Mouse (Mus musculus) cerebral cortex, adult 2 months (tissue): ENCODE measurements around the gene Kpna2.

Experiments used
- WGBS: fragments of 180-500 bp; shearing (Covaris S2); methylation state at CpG from one replicate; pipeline ENCODE4 v1.1.7; 2018; 5-methylcytosine and 5-hydroxymethylcytosine counted together

Kpna2 gene

GRCm38 (mm10) chr11:107019318-107019717, 20.0 kb upstream of the Kpna2 start:
- 65% methylated on average over 4 of the region's 4 CpGs for WGBS

DNA sequence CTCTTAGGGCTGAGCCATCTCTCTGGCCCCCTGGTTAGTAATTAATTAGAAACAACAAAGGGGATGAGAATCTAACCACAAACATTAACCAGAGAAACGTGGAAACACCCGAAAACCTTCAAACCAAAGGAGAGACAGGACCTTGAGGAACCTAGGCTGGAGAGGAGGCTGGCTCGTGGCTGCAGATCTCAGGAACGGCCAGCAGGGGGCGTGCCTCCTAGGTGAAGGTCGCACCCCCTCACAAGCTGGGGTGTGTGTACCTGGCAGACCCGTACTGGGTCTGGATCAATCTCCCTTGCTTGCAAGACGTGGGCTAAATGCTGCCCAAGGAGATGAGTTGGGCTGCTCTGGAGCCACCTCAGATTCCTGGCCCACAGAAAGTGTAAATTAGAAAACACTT, 19.3 kb upstream of the Kpna2 start:
- 41% methylated on average over 8 of the region's 8 CpGs for WGBS

DNA sequence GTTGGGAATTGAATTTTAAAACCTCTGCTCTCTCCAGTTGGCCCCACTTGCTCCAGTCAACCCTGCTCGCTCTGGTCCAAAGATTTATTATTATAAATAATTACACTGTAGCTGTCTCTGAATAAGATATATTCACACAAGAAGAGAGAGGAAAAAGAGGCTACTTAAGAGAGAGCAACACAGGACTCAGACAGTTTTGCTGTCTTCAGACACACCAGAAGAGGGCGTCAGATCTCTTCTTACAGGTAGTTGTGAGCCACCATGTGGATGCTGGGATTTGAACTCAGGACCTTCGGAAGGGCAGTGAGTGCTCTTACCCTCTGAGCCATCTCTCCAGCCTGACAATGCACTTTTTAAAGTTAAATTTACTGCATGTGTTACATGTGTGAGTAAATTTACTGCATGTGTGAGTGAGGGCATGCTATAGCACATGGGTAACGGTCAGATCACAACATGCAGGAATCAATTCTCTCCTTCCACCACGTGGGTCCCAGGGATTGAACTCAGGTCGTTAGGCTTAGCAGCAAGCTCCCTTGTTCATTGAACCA, 18.1 kb upstream of the Kpna2 start:
- WGBS, result 64% methylated on average over 6 of the region's 6 CpGs

GRCm38 (mm10) chr11:107016893-107017292, 17.6 kb upstream of the Kpna2 start:
- 59% methylated on average over 1 of the region's 1 CpGs for WGBS

DNA sequence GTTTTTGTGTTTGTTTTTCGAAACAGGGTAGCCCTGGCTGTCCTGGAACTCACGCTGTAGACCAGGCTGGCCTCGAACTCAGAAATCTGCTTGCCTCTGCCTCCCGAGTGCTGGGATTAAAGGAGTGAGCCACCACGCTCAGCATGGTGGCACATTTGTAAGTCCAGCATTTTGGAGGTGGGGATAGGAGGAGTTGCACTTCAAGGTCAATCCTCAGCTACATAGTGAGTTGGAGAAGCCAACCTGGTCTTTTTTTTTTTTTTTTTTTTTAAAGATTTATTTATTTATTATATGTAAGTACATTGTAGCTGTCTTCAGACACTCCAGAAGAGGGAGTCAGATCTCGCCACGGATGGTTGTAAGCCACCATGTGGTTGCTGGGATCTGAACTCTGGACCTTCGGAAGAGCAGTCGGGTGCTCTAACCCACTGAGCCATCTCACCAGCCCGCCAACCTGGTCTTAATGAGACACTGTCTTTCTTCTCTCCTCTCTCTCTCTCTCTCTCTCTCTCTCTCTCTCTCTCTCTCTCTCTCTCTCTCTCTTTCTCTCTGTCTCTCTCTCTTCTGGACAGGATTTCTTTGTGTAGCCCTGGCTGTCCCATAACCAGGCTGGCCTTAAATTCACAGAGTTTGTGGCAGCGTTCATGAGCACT, 16.3 kb upstream of the Kpna2 start:
- WGBS, result 79% methylated on average over 11 of the region's 11 CpGs

DNA sequence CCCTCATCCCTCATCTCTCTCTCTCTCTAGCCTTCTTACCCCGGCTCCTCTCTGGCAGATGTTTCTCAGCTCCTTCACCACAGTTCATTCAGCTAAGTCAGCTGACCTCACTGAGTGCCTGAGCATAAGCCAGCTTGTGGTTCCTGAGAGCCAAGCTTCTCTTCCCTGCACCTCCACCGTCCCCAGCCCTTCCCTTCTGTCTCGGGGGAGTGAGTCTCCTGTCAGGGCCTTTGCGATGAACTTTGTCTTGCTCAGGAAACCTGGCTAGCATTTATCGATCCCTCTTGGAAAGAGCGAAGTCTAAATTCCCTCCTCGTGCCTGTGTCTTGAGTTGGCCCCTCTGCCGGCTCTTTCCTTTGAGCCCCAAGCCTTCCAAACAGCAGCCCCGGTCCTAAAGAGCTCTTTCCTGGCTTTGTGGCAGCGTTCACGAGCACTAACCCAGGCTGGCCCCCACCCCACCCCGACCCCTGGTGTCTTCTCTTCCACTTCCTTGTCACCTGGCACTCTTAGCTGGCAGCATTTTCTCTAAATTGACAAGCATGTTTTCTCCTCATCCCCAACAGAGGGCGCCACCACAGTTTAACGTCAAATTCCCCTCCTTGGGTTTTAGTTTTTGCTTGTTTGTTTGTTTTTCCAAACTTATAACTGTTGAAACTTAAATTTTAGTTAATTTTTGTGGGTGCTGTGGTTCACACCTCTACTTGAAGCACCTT, 15.4 kb upstream of the Kpna2 start:
- 42% methylated on average over 14 of the region's 14 CpGs for WGBS

DNA sequence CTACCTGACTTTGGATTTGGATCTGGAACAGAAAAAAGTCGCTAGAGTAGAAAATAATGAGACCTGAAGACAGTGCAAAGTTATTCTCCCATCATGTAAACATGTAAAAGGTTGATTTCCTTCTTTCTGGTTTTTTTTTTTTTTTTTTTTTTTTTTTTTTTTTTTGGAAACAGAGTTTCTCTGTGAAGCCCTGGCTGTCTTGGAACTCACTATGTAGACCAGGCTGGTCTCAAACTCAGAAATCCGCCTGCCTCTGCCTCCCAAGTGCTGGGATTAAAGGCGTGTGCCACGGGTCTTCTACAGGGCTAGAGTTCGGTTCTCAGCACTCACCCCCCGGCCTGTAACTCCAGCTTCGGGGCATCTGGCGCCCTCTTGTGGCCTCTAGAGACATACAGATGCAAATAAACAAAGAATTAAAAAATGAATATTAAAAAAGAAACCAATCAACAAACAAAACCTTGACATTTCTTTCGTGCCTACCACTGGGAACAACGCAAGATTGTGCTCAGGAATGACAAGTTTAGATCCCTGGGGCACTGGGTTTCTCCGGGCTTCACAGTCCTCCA, 14.8 kb upstream of the Kpna2 start:
- WGBS, result 81% methylated on average over 11 of the region's 11 CpGs

DNA sequence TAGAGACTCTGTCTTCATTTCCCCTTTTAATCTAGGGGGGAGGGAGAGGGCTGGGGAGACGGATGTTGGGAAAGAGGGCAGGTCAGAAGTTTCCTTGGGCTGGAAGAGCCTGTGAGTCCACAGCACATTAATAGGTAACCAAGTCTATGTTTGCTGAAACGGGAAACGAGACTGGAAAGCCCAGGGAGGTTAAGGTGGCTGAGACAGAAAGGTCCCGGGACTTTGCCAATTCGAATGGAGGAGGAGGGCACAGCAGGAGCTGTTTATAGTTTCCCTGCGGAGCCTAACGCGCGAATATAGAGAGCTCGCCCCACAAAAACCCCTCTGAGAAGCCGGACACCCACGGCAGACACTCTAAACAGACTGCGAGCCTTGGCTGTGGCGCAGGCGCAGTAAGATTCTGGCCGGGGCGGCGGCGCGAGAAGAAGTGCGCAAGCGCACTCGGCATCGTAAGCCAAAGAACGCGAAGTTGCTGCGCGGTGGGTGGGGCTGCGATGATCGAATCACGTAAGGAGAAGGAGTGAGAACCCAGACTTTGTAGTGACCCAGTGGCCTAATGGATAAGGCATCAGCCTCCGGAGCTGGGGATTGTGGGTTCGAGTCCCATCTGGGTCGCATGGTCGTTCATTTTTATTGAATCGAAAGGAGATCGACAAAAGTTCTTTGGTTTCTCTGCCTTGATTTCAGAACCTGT, 13.1 kb upstream of the Kpna2 start:
- WGBS, result 0% methylated on average over 37 of the region's 37 CpGs

DNA sequence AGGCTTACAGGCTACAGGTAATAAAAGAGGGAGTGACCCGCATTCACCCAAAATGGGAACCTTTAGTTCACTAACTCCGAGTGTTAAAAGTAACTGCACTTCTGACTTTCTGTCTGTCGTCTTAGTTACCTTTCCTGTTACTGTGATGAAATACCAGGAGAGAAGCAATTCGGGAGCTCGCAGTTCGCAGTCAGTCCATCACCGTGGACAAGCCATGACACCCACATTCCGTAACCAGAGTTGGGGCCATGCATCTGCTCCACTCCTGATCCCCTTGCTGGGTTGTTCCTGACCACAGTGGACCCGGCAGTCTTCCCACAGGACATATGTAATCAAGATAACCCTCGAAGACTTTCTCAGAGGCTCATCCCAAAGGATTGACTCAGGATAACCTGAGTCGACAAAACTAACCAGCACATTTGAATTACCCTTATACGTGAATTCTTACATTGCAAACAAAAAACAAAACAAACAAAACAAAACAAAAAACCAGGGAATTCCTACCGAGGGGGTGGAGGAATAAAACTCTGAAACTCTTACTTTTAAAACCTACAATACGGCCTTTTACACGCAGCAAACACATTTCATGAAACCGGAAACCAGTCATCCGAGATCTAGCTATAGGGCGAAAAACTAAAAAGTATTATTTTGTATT, 12.5 kb upstream of the Kpna2 start:
- 29% methylated on average over 18 of the region's 18 CpGs for WGBS

DNA sequence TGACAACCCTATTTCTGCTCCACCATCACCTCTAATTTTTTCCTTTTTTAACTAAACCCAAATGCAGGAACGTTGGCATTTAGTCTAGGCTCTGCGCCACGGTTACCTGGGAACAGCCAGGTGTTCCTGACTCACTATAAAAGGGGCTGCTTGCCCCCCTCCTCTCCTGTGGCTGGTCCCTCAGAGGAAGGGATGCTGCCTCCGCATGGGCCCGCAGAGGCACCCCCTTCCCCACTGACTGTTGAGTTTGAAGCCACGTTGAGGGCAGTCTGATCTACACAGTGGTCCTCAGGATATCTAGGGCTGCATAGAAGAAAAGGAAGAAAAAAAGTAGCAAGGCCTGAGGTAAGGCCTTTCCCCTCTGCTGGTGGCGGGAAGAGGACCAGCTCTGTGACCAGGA, 11.8 kb upstream of the Kpna2 start:
- WGBS, result 77% methylated on average over 7 of the region's 7 CpGs

GRCm38 (mm10) chr11:107010447-107010846, 11.1 kb upstream of the Kpna2 start:
- WGBS, result 94% methylated on average over 3 of the region's 3 CpGs

DNA sequence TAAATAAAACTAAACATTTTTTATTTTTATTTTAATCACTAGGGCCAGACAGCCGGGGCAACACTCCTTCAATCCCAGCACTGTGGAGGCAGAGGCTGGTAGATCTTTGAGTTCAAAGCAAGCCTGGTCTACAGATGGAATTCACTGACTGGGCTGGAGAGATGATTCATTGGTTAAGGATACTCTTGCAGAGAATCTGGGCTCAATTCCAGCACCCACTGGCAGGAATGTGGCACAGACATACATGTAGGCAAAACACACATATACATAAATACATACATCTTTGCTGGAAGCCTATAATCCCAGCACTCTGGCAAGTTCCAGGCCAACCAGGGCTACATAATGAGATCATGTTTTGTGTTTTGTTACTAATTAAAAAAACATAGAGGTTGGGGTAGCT, 6.2 kb upstream of the Kpna2 start:
- 68% methylated on average over 1 of the region's 1 CpGs for WGBS

- WGBS, result 40% methylated on average over 8 of the region's 8 CpGs
These were observed 2.7 kb upstream of the Kpna2 start for GRCm38 (mm10) chr11:107001760-107002675.

GRCm38 (mm10) chr11:106999949-107000513, 690 bp upstream of the Kpna2 start:
- WGBS, result 84% methylated on average over 9 of the region's 9 CpGs

DNA sequence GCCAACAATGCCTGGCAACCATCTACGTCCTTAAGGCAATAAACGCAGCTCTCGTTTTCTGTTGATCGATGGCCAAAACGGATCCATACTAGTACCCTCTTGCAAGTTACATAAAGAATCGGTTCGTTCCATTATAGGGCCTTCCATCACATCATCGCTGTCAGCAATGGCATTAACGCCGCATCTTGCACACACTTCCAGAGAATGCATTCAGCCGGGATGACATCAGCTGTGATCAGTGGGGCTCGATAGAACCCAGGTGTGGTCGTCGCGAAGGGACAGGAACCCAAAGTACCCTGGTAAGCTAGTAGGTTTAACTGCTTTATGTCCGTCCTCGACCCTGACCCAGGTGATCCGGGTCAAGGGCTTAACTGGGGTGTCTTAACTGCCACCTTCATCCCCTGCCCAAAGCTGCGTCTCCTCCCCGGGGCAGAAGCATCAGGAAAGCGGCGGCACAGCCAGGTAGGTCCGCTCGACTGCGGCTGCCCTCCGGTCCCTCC, 640 bp downstream of the Kpna2 start:
- under 1% methylated on average over 26 of the region's 26 CpGs for WGBS

- WGBS, result 16% methylated on average over 5 of the region's 5 CpGs
These were observed 1.4 kb downstream of the Kpna2 start for GRCm38 (mm10) chr11:106997976-106998375.

DNA sequence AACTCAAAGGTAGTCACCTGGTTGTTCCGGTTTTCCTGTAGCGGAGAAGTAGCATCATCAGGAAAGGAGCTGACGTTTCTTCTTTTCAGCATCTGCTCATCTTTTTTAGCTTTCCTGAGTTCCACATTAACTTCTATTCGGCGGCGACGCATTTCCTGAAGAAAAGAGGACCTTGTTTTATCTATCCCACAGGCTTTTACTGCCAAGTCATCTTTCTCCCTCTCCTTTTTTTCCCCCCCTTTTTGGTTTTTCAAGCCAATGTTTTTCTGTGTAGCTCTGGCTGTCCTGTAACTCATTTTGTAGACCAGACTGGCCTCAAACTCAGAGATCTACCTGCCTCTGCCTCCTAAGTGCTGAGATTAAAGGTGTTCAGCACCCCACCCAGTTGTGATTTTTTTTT, 2.8 kb downstream of the Kpna2 start:
- 84% methylated on average over 7 of the region's 7 CpGs for WGBS

DNA sequence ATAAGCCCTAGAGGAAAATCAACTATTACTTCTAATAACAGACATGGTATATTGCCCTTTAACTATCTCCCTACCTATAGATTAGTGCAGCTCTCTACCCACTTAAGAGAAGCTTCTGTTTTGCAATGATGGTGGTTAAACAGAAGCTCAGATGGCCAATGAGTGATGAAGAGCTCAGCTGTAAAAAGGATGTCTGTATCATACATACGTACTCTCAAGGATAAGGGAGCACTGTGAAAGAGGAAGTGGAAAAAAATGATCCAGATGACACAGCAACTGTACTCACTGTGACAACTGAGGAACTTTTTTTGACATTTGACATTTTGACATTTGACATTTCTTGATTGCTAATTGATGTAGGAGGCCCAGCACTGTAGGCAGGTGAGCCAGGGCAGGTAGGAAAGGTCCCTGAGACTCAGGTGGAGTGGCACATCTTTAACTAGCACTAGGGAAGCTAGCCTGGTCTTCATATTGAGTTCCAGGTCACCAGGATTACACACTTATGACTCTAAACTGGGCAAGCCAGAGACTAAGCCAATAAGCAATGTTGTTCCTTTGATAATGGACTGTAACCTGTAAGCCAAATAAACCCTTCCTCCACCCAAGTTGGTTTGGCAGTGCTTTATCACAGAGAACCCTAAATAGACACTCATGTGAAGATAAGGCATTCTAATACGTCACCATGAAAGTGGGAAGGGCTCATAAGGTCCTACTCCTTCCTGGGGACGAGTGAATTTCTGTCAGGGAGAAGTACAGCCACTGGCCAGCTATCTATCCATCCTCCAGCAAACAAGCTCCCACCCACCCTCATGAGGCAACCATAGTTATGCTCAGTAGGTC, 4.9 kb downstream of the Kpna2 start:
- WGBS, result 79% methylated on average over 3 of the region's 3 CpGs

DNA sequence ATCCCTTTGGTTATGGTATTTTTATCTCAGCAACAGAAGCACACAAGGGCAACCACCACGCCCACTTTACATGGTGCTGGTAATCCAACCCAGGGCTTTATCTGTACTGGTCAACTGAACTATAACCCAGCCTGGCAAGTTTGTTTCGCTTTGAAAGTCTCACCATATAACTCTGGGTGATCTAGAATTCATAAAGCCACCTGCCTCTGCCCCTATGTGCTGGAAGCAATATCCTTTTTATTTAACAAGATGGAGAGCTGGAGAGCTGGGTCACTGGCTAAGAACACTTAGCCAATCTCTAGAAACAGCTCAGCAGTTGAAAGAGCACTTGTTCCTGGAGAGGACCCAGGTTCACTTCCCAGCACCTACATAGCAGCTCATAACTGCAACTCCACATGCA, 12.0 kb downstream of the Kpna2 start:
- WGBS, result 99% methylated on average over 2 of the region's 2 CpGs
